Mouse (Mus musculus) megakaryocyte, embryonic 14.5 days (primary cell): ENCODE data around the gene Rpap1.

Source experiments
- FLI1 ChIP-seq: IDR thresholded peaks from 2 replicates; pipeline ENCODE4 v1.6.1; 2012; ENCODE audit warnings: low read length, inconsistent platforms, mixed read lengths
- GATA1 ChIP-seq: IDR thresholded peaks from 3 replicates; pipeline ENCODE4 v1.6.1; 2012; ENCODE audit warnings: mixed read lengths, low read length, inconsistent platforms, borderline replicate concordance

GRCm38 (mm10) chr2:119797279-119797783 is 10.0 kb upstream of the Rpap1 start, which contains the start of gene Tyro3:
- TF ChIP-seq FLI1 = no peak
- TF ChIP-seq GATA1 = no peak
